Mouse (Mus musculus) midbrain, embryonic 15.5 days (tissue): Measurements from ENCODE around the gene Cd7. TPM values are rescaled to one million over a fixed set of nuclear protein-coding genes. Genes with fewer than 3 reads are reported as not detected.

Experiments used
- ATAC-seq: fragments of 200-750 bp; cut with Nextera tagmentation; replicated peaks from 2 replicates; pipeline ENCODE4 v1.8.0; 2017; ENCODE audit warnings: moderate TSS enrichment
- H3K27ac ChIP-seq: fragments of 300-500 bp; sonication (generic); 2 replicates; pipeline ENCODE4 v1.5.1; 2015; ENCODE audit warnings: mild to moderate bottlenecking, inconsistent platforms
- H3K27me3 ChIP-seq: fragments of 300-500 bp; sonication (generic); replicated peaks from 2 replicates; pipeline ENCODE4 v1.6.1; 2015; ENCODE audit warnings: inconsistent platforms
- H3K36me3 ChIP-seq: fragments of 300-500 bp; sonication (generic); replicated peaks from 2 replicates; pipeline ENCODE4 v1.6.1; 2015; ENCODE audit warnings: inconsistent platforms
- H3K4me1 ChIP-seq: fragments of 300-500 bp; sonication (generic); 2 replicates; pipeline ENCODE4 v1.6.1; 2015; ENCODE audit warnings: inconsistent platforms
- H3K4me2 ChIP-seq: fragments of 300-500 bp; sonication (generic); 2 replicates; pipeline ENCODE4 v1.6.1; 2015; ENCODE audit warnings: inconsistent platforms, mild to moderate bottlenecking, moderate library complexity
- H3K4me3 ChIP-seq: fragments of 300-500 bp; sonication (generic); 2 replicates; pipeline ENCODE4 v1.5.1; 2015; ENCODE audit warnings: mild to moderate bottlenecking, inconsistent platforms
- H3K9ac ChIP-seq: fragments of 300-500 bp; sonication (generic); 2 replicates; pipeline ENCODE4 v1.6.1; 2015; ENCODE audit warnings: mild to moderate bottlenecking, inconsistent platforms
- H3K9me3 ChIP-seq: fragments of 300-500 bp; sonication (generic); 2 replicates; pipeline ENCODE4 v1.6.1; 2016; ENCODE audit warnings: inconsistent platforms
- WGBS: fragments of 180-500 bp; shearing (Covaris S2); methylation state at CpG from one replicate; pipeline ENCODE4 v1.1.7; 2015; ENCODE audit warnings: mixed read lengths; 5-methylcytosine and 5-hydroxymethylcytosine counted together
- polyA plus RNA-seq: library from polyadenylated mRNA; unstranded; fragments of >200 nt; fragmentation: Nextera tagmentation; extraction: Ambion mirVana; gene quantifications from 2 replicates; pipeline ENCODE4 v1.2.1, GENCODE M21; 2015

The Cd7 gene
- polyA plus RNA-seq, 1 experiment from 2014 or later: not detected

DNA sequence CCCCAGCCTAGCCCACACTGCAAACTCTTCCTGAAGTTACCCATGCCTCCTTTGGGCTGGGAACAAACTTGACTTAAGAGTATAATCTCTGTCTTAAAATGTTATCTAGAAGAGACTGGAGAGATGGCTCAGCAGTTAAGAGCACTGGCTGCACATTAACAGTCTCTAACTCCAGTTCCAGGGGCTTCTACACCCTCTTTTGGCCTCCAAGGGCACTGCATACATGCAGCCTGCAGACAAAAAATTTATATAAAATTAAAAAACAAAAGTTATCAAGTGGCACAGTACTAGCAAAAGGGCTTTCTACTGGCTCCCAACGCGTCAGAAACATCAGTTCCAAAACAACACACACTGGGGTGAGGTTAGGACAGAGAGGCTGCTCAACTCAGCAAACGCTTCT, 51.6 kb downstream of the Cd7 start:
- H3K9ac ChIP-seq: no peak overlapping the region
- H3K27me3 ChIP-seq: no peaks in the 10 kb centered on the region
- H3K9me3 ChIP-seq: no peaks in the 10 kb centered on the region
- ATAC-seq: no peak
- H3K36me3 ChIP-seq: peaks cover 7% of the 10 kb centered on the region; the same call in 1 of the 2 replicates
- no peak overlapping the region for H3K27ac ChIP-seq
- no peak overlapping the region for H3K4me2 ChIP-seq
- H3K4me1 ChIP-seq: peaks cover 42% of the 10 kb centered on the region
- 84% methylated on average over 3 of the region's 3 CpGs for WGBS
- H3K4me3 ChIP-seq: no peak overlapping the region

Other genes with a start within 250 kb of the Cd7 start
- 48.2 and 48.5 TPM in 2 replicates for gene Dus1l, start 243.0 kb downstream of the Cd7 start, polyA plus RNA-seq
- 102 and 107 TPM in 2 replicates for gene Fasn, start 214.9 kb downstream of the Cd7 start, polyA plus RNA-seq
- 7.4 and 8.2 TPM in 2 replicates for gene Ccdc57, start 106.5 kb downstream of the Cd7 start, polyA plus RNA-seq
- 8.4 and 10.4 TPM in 2 replicates for gene Slc16a3, start 90.9 kb downstream of the Cd7 start, polyA plus RNA-seq
- 173 and 176 TPM in 2 replicates for gene Csnk1d, start 48.1 kb downstream of the Cd7 start, polyA plus RNA-seq
- gene Sectm1b, start 24.2 kb upstream of the Cd7 start, polyA plus RNA-seq: not detected in 2 replicates
- gene Sectm1a, start 41.8 kb upstream of the Cd7 start, polyA plus RNA-seq: not detected in 2 replicates
- gene Tex19.2, start 79.3 kb upstream of the Cd7 start, polyA plus RNA-seq: not detected in 2 replicates
- not detected in 2 replicates for gene Tex19.1, start 106.7 kb upstream of the Cd7 start, polyA plus RNA-seq
- gene Uts2r, start 120.9 kb upstream of the Cd7 start, polyA plus RNA-seq: 0.76 and 1.0 TPM in 2 replicates
- 33.7 and 34.6 TPM in 2 replicates for gene Hexdc, start 165.0 kb upstream of the Cd7 start, polyA plus RNA-seq
- 22.4 and 26.6 TPM in 2 replicates for gene Ogfod3, start 165.3 kb upstream of the Cd7 start, polyA plus RNA-seq
- 38.4 and 41.4 TPM in 2 replicates for gene Cybc1, start 189.9 kb upstream of the Cd7 start, polyA plus RNA-seq
- 101 and 106 TPM in 2 replicates for gene Narf, start 197.8 kb upstream of the Cd7 start, polyA plus RNA-seq
- 14.3 and 17.1 TPM in 2 replicates for gene Foxk2, start 220.6 kb upstream of the Cd7 start, polyA plus RNA-seq